Comparison of ENCODE assay signal across 8 mouse cellular contexts in genomic region chrX:93289076-93289475, GRCm38 (mm10). TPM values are rescaled to one million over a fixed set of nuclear protein-coding genes. Genes with fewer than 3 reads are reported as not detected.
A peak's percentile ranks its signal among the peaks of the same experiment; 100 is the strongest.
DNase-seq lines count a peak whose midpoint lies in the region; ATAC-seq and TF ChIP-seq lines count a peak whose summit lies in the region.

No protein-coding gene starts in this region.

- DNase-seq in lung, adult 18-20 months, result no peak
- DNase-seq in forebrain, embryonic 11.5 days (ENCODE audit: low spot score), result peak; percentile 62
- DNase-seq in limb, embryonic 11.5 days (ENCODE audit: low spot score), result peak; percentile 42
- no peak for DNase-seq in layer of hippocampus, adult 9-11 months
- no peak for DNase-seq in left cerebral cortex, postnatal 14 days (ENCODE audit: low spot score in 2 of 2)
- no peak for DNase-seq in thymus, postnatal 0 days (ENCODE audit: low spot score)

- peaks cover 7% of the 10 kb centered on the region; the same call in 1 of the 2 replicates for H3K4me1 ChIP-seq in lung, embryonic 16.5 days (replicated peaks; ENCODE audit: control insufficient read depth, insufficient read depth, low read length)
- H3K4me1 ChIP-seq in forebrain, embryonic 11.5 days (replicated peaks; ENCODE audit: control insufficient read depth, insufficient read depth, low read length), result no peaks in the 10 kb centered on the region
- H3K4me1 ChIP-seq in limb, embryonic 11.5 days (ENCODE audit: control insufficient read depth, insufficient read depth, low read length), result no peaks in the 10 kb centered on the region
- peaks cover 2% of the 10 kb centered on the region; the same call in 1 of the 2 replicates for H3K4me1 ChIP-seq in olfactory bulb, adult 2 months (ENCODE audit: control insufficient read depth, insufficient read depth, low read length)

- no peak overlapping the region for H3K9ac ChIP-seq in lung, embryonic 16.5 days (ENCODE audit: low read length)
- H3K9ac ChIP-seq in forebrain, embryonic 11.5 days (ENCODE audit: low read length), result peak overlapping the region; percentile 80
- no peak overlapping the region for H3K9ac ChIP-seq in limb, embryonic 11.5 days (ENCODE audit: low read length)

- H3K4me2 ChIP-seq in lung, embryonic 16.5 days (ENCODE audit: low read depth, low read length), result peak overlapping the region; percentile 57
- peak overlapping the region; percentile 53 for H3K4me2 ChIP-seq in forebrain, embryonic 11.5 days (ENCODE audit: low read depth, low read length, severe bottlenecking)
- H3K4me2 ChIP-seq in limb, embryonic 11.5 days (ENCODE audit: low read depth, severe bottlenecking), result peak overlapping the region; percentile 41

- TF ChIP-seq CTCF in olfactory bulb, adult 2 months (IDR thresholded peaks at IDR 0.05; ENCODE audit: insufficient read depth, low read depth, low read length), result no peak

- 11% methylated on average over 16 of the region's 37 CpGs for WGBS in lung, embryonic 16.5 days
- WGBS in forebrain, embryonic 11.5 days, result 6% methylated on average over 33 of the region's 37 CpGs
- 22% methylated on average over 33 of the region's 37 CpGs for WGBS in limb, embryonic 11.5 days
- WGBS in olfactory bulb, adult 2 months, result 23% methylated on average over 34 of the region's 37 CpGs

- intact Hi-C loops in left cerebral cortex, postnatal 14 days (cut with DNase I), result loop anchor here (5.0 to 10.0 kb wide), 2 partner anchors 176 to 222 kb away; no protein-coding TSS in a partner anchor

- H3K36me3 ChIP-seq in lung, embryonic 16.5 days (ENCODE audit: control insufficient read depth, insufficient read depth, low read length), result no peaks in the 10 kb centered on the region
- H3K36me3 ChIP-seq in forebrain, embryonic 11.5 days (ENCODE audit: control insufficient read depth, insufficient read depth, low read length), result no peaks in the 10 kb centered on the region
- H3K36me3 ChIP-seq in limb, embryonic 11.5 days (ENCODE audit: control insufficient read depth, insufficient read depth, low read length), result no peaks in the 10 kb centered on the region

- no peak for ATAC-seq in lung, embryonic 16.5 days (ENCODE audit: low read depth)
- no peak for ATAC-seq in forebrain, embryonic 11.5 days (replicated peaks; ENCODE audit: low FRiP score)
- ATAC-seq in limb, embryonic 11.5 days (ENCODE audit: insufficient number of reproducible peaks, low FRiP score, low TSS enrichment, low read depth), result no peak

- peak overlapping the region; percentile 38 for H3K4me3 ChIP-seq in lung, embryonic 16.5 days (ENCODE audit: low read length)
- peak overlapping the region; percentile 58 for H3K4me3 ChIP-seq in forebrain, embryonic 11.5 days (ENCODE audit: low read depth, low read length)
- H3K4me3 ChIP-seq in limb, embryonic 11.5 days (ENCODE audit: low read depth, low read length), result peak overlapping the region; percentile 20
- peak overlapping the region; percentile 86 for H3K4me3 ChIP-seq in olfactory bulb, adult 2 months (ENCODE audit: insufficient read depth, low read depth, low read length)

- H3K9me3 ChIP-seq in lung, embryonic 16.5 days (ENCODE audit: control insufficient read depth, low read length), result no peaks in the 10 kb centered on the region; the same call in 1 of the 2 replicates
- no peaks in the 10 kb centered on the region for H3K9me3 ChIP-seq in forebrain, embryonic 11.5 days (ENCODE audit: control insufficient read depth, low read length)
- H3K9me3 ChIP-seq in limb, embryonic 11.5 days (ENCODE audit: control insufficient read depth, low read length), result no peaks in the 10 kb centered on the region

- peaks cover 84% of the 10 kb centered on the region for H3K27me3 ChIP-seq in lung, embryonic 16.5 days (ENCODE audit: control insufficient read depth, insufficient read depth, low read depth, low read length)
- no peaks in the 10 kb centered on the region; the same call in 1 of the 2 replicates for H3K27me3 ChIP-seq in forebrain, embryonic 11.5 days (ENCODE audit: control insufficient read depth, insufficient read depth, low read length)
- peaks cover 84% of the 10 kb centered on the region for H3K27me3 ChIP-seq in limb, embryonic 11.5 days (ENCODE audit: control insufficient read depth, insufficient read depth, low read length)

- TF ChIP-seq POLR2A in olfactory bulb, adult 2 months (IDR thresholded peaks at IDR 0.05; ENCODE audit: insufficient read depth, low read depth, low read length), result no peak

- H3K27ac ChIP-seq in lung, embryonic 16.5 days (ENCODE audit: low read length), result no peak overlapping the region
- H3K27ac ChIP-seq in forebrain, embryonic 11.5 days (ENCODE audit: low read depth, low read length), result peak overlapping the region; percentile 57; the same call in 1 of the 2 replicates
- H3K27ac ChIP-seq in limb, embryonic 11.5 days (replicated peaks; ENCODE audit: low read depth, low read length), result no peak overlapping the region
- peak overlapping the region; percentile 92 for H3K27ac ChIP-seq in olfactory bulb, adult 2 months (ENCODE audit: insufficient read depth, low read depth, low read length)

RNA-seq across cellular contexts. Expression of gene Arx, which starts 2.8 kb away (rescaled TPM):
- not detected in 2 replicates for polyA plus RNA-seq in lung, embryonic 16.5 days (2015; fragmentation: Nextera tagmentation; extraction: Ambion mirVana)
- polyA plus RNA-seq in forebrain, embryonic 11.5 days (2014; fragmentation: Nextera tagmentation; extraction: Ambion mirVana), result 48.4 and 51.3 TPM in 2 replicates
- 0.17 and 0.21 TPM in 2 replicates for polyA plus RNA-seq in limb, embryonic 11.5 days (2014; fragmentation: Nextera tagmentation; extraction: Ambion mirVana)
- not detected in 2 replicates for polyA plus RNA-seq in olfactory bulb, adult 2 months (2012; ENCODE audit: insufficient read depth, insufficient read length, low replicate concordance, missing spikeins)
- total RNA-seq in left cerebral cortex, postnatal 14 days (2021), result 10 to 100 TPM; 18.8 to 24.6 TPM
- not detected in 2 replicates for polyA plus RNA-seq in thymus, postnatal 0 days (2015; fragmentation: Nextera tagmentation; extraction: Ambion mirVana)

Comparison
In these comparisons a context has a peak if more than half of its experiments do, and no peak if none do; other contexts are left out.
1. H3K27ac ChIP-seq: peak in forebrain, embryonic 11.5 days (single experiment) and olfactory bulb, adult 2 months (single experiment); none in lung, embryonic 16.5 days (single experiment) and limb, embryonic 11.5 days (single experiment).
2. H3K4me3 ChIP-seq: peak in every context shown above with its lines; median percentile 86 in olfactory bulb, adult 2 months; 58 in forebrain, embryonic 11.5 days; 38 in lung, embryonic 16.5 days; 20 in limb, embryonic 11.5 days.
3. DNase-seq: peak in forebrain, embryonic 11.5 days (single experiment) and limb, embryonic 11.5 days (single experiment); none in lung, adult 18-20 months (0 of 2), layer of hippocampus, adult 9-11 months (single experiment), left cerebral cortex, postnatal 14 days (0 of 2) and thymus, postnatal 0 days (single experiment).
4. RNA of gene Arx, which starts 2.8 kb away (polyA plus RNA-seq): 48.4 to 51.3 TPM in forebrain, embryonic 11.5 days; 0.17 to 0.21 TPM in limb, embryonic 11.5 days, not detected in thymus, postnatal 0 days, not detected in lung, embryonic 16.5 days and not detected in olfactory bulb, adult 2 months; every median in the first group is over 10 times any median in the second.
5. Peak in every context shown above with its lines, with median percentiles within 50 percentile points of each other: H3K4me2 ChIP-seq.